Mouse (Mus musculus) hindbrain, postnatal 0 days (tissue): Measurements from ENCODE around the gene Adam12. TPM values are rescaled to one million over a fixed set of nuclear protein-coding genes. Genes with fewer than 3 reads are reported as not detected.

Experiments used
- ATAC-seq: fragments of 200-750 bp; cut with Nextera tagmentation; 2 replicates; pipeline ENCODE4 v1.8.0; 2017; ENCODE audit warnings: mild to moderate bottlenecking, moderate TSS enrichment, moderate library complexity
- DNase-seq: peaks from one replicate; pipeline ENCODE4 v3.0.0-alpha.2; 2015; ENCODE audit warnings: low spot score
- H3K27ac ChIP-seq: fragments of 300-500 bp; sonication (generic); 2 replicates; pipeline ENCODE4 v1.5.1; 2014; ENCODE audit warnings: mild to moderate bottlenecking
- H3K27me3 ChIP-seq: fragments of 300-500 bp; sonication (generic); 2 replicates; pipeline ENCODE4 v1.6.1; 2014; ENCODE audit warnings: low read length, mixed read lengths; ENCODE audit not compliant: insufficient read depth
- H3K36me3 ChIP-seq: fragments of 300-500 bp; sonication (generic); 2 replicates; pipeline ENCODE4 v1.6.1; 2014; ENCODE audit warnings: low read length, mixed read lengths; ENCODE audit not compliant: insufficient read depth
- H3K4me1 ChIP-seq: fragments of 300-500 bp; sonication (generic); 2 replicates; pipeline ENCODE4 v1.6.1; 2014; ENCODE audit warnings: antibody characterized with exemption, low read length, mixed read lengths; ENCODE audit not compliant: insufficient read depth
- H3K4me2 ChIP-seq: fragments of 300-500 bp; sonication (generic); 2 replicates; pipeline ENCODE4 v1.6.1; 2014; ENCODE audit warnings: low read depth, mild to moderate bottlenecking, low read length, moderate library complexity, mixed read lengths
- H3K4me3 ChIP-seq: fragments of 300-500 bp; sonication (generic); 2 replicates; pipeline ENCODE4 v1.5.1; 2014; ENCODE audit warnings: low read length
- H3K9ac ChIP-seq: fragments of 300-500 bp; sonication (generic); replicated peaks from 2 replicates; pipeline ENCODE4 v1.6.1; 2014; ENCODE audit warnings: mild to moderate bottlenecking, low read length, moderate library complexity, mixed read lengths
- H3K9me3 ChIP-seq: fragments of 300-500 bp; sonication (generic); 2 replicates; pipeline ENCODE4 v1.6.1; 2016; ENCODE audit warnings: low read length, mixed read lengths
- CTCF ChIP-seq: IDR thresholded peaks from 2 replicates; pipeline ENCODE4 v1.5.1; 2016; ENCODE audit warnings: antibody characterized with exemption, control low read depth, low read depth
- WGBS: fragments of 180-500 bp; shearing (Covaris S2); extraction: QIAGEN DNeasy Blood & Tissue Kit; methylation state at CpG from one replicate; pipeline ENCODE4 v1.1.7; 2014; 5-methylcytosine and 5-hydroxymethylcytosine counted together
- polyA plus RNA-seq: library from polyadenylated mRNA; unstranded; fragments of >200 nt; fragmentation: Nextera tagmentation; extraction: Ambion mirVana; gene quantifications from 2 replicates; pipeline ENCODE4 v1.2.1, GENCODE M21; 2015
- total RNA-seq: library from RNA; depleted of rRNA; stranded (reverse); fragments of >200 nt; gene quantifications from 2 replicates; pipeline ENCODE4 v1.2.3, GENCODE M21; 2014

Adam12 gene
- total and polyA plus RNA-seq, 2 experiments from 2014 or later, result 4.0 to 12.3 TPM

DNA sequence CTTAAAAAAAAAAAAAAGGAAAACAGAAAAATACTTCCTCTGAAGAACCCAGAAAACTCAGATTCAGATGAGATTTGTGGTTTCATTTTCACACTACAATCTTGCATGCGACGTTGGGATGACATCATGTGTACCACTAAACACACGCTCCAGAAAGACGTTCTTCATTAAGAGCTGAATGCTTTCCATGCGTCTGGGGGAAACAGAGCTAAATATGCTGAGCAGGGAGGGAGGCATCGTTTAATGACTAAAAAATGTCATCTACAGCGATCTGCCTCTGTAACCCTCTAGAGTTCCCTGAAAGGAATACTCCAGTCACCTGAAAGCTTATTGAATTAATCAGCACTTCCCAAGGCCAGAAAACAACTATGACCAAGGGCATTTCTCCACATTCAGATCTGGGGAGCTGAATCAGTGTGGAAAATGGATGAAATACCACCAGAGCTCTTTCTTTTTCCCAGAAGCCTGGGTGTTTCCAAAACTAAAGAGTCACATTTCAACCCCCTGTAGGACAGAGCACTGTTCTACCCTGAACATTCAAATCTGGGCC is 203.6 kb downstream of the Adam12 start:
- no peak overlapping the region for H3K27ac ChIP-seq
- TF ChIP-seq CTCF, result no peak
- ATAC-seq (no peak), DNase-seq (peak; percentile 15)
- H3K9me3 ChIP-seq, result no peaks in the 10 kb centered on the region
- no peaks in the 10 kb centered on the region for H3K27me3 ChIP-seq
- WGBS, result 61% methylated on average over 7 of the region's 7 CpGs
- H3K4me3 ChIP-seq, result no peak overlapping the region
- H3K9ac ChIP-seq, result no peak overlapping the region
- H3K36me3 ChIP-seq, result no peaks in the 10 kb centered on the region
- peaks cover 5% of the 10 kb centered on the region; the same call in 1 of the 2 replicates for H3K4me1 ChIP-seq
- no peak overlapping the region for H3K4me2 ChIP-seq

DNA sequence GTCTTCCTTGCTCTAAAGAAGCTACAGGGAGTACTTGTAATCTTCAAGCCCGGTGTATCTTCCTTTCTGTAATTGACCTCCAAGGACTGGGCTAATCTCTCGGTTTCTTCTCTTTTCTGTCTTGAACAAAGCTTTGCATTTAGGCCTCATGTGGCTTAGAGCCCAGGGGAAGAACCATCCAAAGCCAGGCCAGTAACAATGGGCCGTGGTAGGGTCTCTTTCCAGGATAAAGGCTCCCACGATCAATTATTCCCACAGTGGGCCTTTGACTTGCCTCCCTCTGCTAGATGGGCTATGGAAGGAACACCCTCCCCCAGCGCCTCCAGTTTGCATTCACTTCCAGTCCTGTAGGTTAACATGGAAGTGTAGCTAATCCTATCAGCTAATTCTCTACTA is 204.9 kb downstream of the Adam12 start:
- ATAC-seq, result no peak
- no peaks in the 10 kb centered on the region for H3K27me3 ChIP-seq
- TF ChIP-seq CTCF, result no peak

DNA sequence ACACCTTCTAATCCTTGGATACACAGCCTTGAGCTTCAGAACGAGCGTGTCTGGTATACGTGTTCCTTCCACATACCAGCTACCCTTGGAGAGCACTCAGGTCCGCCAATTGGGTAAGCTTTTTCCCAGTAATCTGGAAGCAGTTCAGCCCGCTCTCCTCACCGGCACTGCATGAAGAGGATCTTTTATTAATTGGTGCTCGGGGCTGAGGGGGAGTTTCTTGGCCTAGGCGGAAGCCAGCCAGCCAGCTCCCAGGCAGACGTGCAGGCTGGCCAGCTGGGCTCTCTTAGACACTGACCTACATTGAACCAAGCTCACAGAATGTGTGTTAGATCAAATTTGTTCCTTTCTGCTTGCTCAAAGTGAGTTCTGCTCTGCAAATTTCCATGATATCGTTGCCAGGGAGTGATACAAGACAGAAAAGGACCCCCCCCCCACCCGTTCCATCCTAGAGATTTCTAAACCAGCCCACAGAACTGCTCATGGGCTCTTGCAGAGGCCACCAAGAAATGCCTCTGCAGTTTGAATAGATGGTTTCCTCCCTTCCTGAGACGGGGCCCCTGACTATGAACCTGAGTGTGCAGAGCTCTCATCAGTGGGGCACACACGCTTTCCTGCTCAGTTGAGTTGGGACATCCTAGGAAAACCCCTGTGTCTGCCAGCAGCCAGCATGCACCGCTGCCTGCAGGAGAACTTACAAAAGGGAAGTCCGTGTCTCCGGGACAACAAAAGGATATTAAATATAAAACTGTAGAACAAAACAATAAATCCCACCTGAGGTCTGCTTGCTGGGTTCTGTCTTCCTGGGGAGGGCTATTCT is 205.5 kb downstream of the Adam12 start:
- H3K9me3 ChIP-seq, result no peaks in the 10 kb centered on the region
- no peaks in the 10 kb centered on the region for H3K36me3 ChIP-seq
- TF ChIP-seq CTCF, result no peak
- no peak overlapping the region for H3K4me2 ChIP-seq
- peak overlapping the region; percentile 70 for H3K27ac ChIP-seq
- peak; percentile 80 for DNase-seq
- no peaks in the 10 kb centered on the region for H3K27me3 ChIP-seq
- H3K9ac ChIP-seq, result no peak overlapping the region
- peaks cover 5% of the 10 kb centered on the region; the same call in 1 of the 2 replicates for H3K4me1 ChIP-seq
- ATAC-seq, result peak; percentile 85
- WGBS, result 16% methylated on average over 16 of the region's 16 CpGs
- H3K4me3 ChIP-seq, result no peak overlapping the region

More for the DNA sequence above, 204.9 kb downstream of the Adam12 start:
- 22% methylated on average over 5 of the region's 5 CpGs for WGBS
- no peaks in the 10 kb centered on the region for H3K9me3 ChIP-seq
- no peak overlapping the region for H3K9ac ChIP-seq
- H3K36me3 ChIP-seq, result no peaks in the 10 kb centered on the region
- peaks cover 5% of the 10 kb centered on the region; the same call in 1 of the 2 replicates for H3K4me1 ChIP-seq
- H3K4me2 ChIP-seq, result no peak overlapping the region
- DNase-seq, result peak; percentile 10
- H3K27ac ChIP-seq, result peak overlapping the region; percentile 70
- H3K4me3 ChIP-seq, result no peak overlapping the region

DNA sequence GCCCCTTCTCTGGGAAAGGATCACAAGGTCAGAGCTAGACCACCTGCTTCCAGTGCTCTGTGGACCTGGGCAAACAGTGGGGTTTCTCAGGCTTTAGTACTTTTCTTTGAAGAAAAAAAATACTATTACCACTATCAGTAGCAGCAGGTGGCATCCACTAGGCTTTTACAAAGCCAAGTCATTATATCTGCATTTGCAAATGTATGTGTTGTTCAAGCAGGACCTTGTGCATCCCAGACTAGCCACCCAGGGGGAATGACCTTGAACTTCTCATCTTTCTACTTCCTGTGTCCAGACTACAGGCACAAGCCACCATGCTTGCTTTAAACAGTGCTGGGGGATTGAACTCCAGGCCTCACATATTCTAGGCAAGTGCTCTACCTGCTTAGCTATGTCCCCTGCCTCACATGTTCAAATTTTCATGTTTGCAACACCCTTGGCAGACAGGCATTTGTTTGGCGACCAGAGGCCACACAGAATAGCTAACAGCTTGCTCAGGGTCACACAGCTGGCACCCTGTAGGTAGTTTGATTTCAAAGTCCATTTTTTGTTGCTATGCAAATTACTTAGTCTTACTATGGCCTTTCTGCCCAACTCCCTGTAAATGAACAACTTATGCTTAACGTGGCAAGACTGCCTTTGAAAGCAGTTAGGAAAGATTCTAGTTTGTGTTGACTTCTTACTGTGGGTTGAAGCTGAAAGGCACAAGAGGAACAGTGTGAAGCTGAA is 209.6 kb downstream of the Adam12 start:
- no peak overlapping the region for H3K27ac ChIP-seq
- DNase-seq, result no peak
- WGBS, result 49% methylated on average over 2 of the region's 2 CpGs

DNA sequence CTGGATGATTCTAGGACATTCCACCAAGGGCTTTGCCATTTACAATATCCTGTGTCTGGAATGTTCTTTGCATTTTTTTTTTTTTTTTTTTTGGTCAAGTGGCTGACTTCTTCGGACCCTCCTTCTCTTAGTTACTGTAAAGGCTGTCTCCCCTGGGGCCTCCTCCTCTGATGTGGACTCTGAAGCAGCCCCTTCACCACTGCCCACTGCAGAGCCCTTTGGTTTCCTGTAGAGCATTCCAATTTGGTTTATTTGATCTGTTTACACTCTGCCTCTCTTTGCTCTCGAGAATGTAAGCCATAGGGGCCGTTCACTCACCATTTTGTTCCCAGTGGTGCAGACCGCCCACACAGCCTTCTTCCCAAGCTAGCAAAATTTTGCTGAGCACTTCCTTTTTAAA is 216.7 kb downstream of the Adam12 start:
- Histone ChIP-seq H3K36me3 (no peaks in the 10 kb centered on the region), H3K27ac (no peak overlapping the region), H3K27me3 (no peaks in the 10 kb centered on the region), H3K4me1 (peaks cover 5% of the 10 kb centered on the region; the same call in 1 of the 2 replicates), H3K4me3 (no peak overlapping the region), H3K9ac (no peak overlapping the region), H3K9me3 (no peaks in the 10 kb centered on the region), H3K4me2 (no peak overlapping the region)
- DNase-seq (no peak), ATAC-seq (no peak)
- 58% methylated on average over 4 of the region's 4 CpGs for WGBS
- no peak for TF ChIP-seq CTCF

More for the DNA sequence above, 209.6 kb downstream of the Adam12 start:
- no peak for TF ChIP-seq CTCF
- no peaks in the 10 kb centered on the region for H3K9me3 ChIP-seq
- no peak overlapping the region for H3K9ac ChIP-seq
- no peak overlapping the region for H3K4me2 ChIP-seq
- no peak for ATAC-seq
- peaks cover 5% of the 10 kb centered on the region; the same call in 1 of the 2 replicates for H3K4me1 ChIP-seq
- no peak overlapping the region for H3K4me3 ChIP-seq
- H3K27me3 ChIP-seq, result no peaks in the 10 kb centered on the region
- no peaks in the 10 kb centered on the region for H3K36me3 ChIP-seq

GRCm38 (mm10) chr7:134014733-134015132 is 217.2 kb downstream of the Adam12 start:
- peaks cover 5% of the 10 kb centered on the region; the same call in 1 of the 2 replicates for H3K4me1 ChIP-seq
- H3K9me3 ChIP-seq, result no peaks in the 10 kb centered on the region
- no peak overlapping the region for H3K27ac ChIP-seq
- DNase-seq (no peak), ATAC-seq (no peak)
- WGBS, result 23% methylated on average over 7 of the region's 7 CpGs
- H3K9ac ChIP-seq, result no peak overlapping the region
- no peak overlapping the region for H3K4me3 ChIP-seq
- no peak for TF ChIP-seq CTCF
- H3K36me3 ChIP-seq, result no peaks in the 10 kb centered on the region
- no peaks in the 10 kb centered on the region for H3K27me3 ChIP-seq
- H3K4me2 ChIP-seq, result no peak overlapping the region
